Mouse (Mus musculus) cerebellum, adult 9-10 months (tissue): ENCODE measurements around the gene Sphkap.
A peak's percentile ranks its signal among the peaks of the same experiment; 100 is the strongest.

Experiments
- DNase-seq: peaks from one replicate; pipeline ENCODE4 v3.0.0; 2022

Sphkap gene

GRCm38 (mm10) chr1:83285866-83286265 is 122.1 kb downstream of the Sphkap start:
- DNase-seq = no peak

GRCm38 (mm10) chr1:83277044-83277443 is 131.0 kb downstream of the Sphkap start:
- DNase-seq = peak; percentile 92

GRCm38 (mm10) chr1:83276637-83277036 is 131.4 kb downstream of the Sphkap start:
- DNase-seq = no peak

- DNase-seq = peak; percentile 50
Observed at GRCm38 (mm10) chr1:83251746-83252145, 156.3 kb downstream of the Sphkap start.

- peak; percentile 99 for DNase-seq
Observed at GRCm38 (mm10) chr1:83248235-83248746, 159.7 kb downstream of the Sphkap start.

- DNase-seq = peak; percentile 61
Observed at GRCm38 (mm10) chr1:83227946-83228345, 180.1 kb downstream of the Sphkap start.

- DNase-seq = peak; percentile 95
Observed at GRCm38 (mm10) chr1:83224423-83224960, 183.5 kb downstream of the Sphkap start.

GRCm38 (mm10) chr1:83223072-83223471 is 184.9 kb downstream of the Sphkap start:
- peak; percentile 67 for DNase-seq

GRCm38 (mm10) chr1:83218260-83218659 is 189.7 kb downstream of the Sphkap start:
- DNase-seq = peak; percentile 60

GRCm38 (mm10) chr1:83209981-83210380 is 198.0 kb downstream of the Sphkap start:
- DNase-seq = peak; percentile 42
